Mouse (Mus musculus): Measurements from ENCODE around the gene Il18rap. TPM values are rescaled to one million over a fixed set of nuclear protein-coding genes. Genes with fewer than 3 reads are reported as not detected.

Gene Il18rap
- total RNA-seq (2021), result under 1 TPM in 1 of 2 experiments, not detected in 1; 0.05 TPM

- DNase-seq (ENCODE audit: low spot score), result no peak
- intact Hi-C loops (cut with DNase I), result no loop called here
These were observed at the start of gene Il18rap for GRCm38 (mm10) chr1:40514851-40515585. TSS of gene Il18rap (plus strand) at chr1:40515362.

- intact Hi-C loops (cut with DNase I), result no loop called here
- no peak for DNase-seq (ENCODE audit: low spot score)
These were observed 49.4 kb upstream of the Il18rap start, which contains the start of gene Il18r1 for GRCm38 (mm10) chr1:40465477-40466430. TSS of gene Il18r1 (plus strand) at chr1:40465552.

- intact Hi-C loops (cut with DNase I), result no loop called here
- no peak for DNase-seq (ENCODE audit: low spot score)
These were observed 47.9 kb upstream of the Il18rap start for GRCm38 (mm10) chr1:40467306-40467705.

- no peak for DNase-seq (ENCODE audit: low spot score)
- intact Hi-C loops (cut with DNase I), result no loop called here
These were observed 46.4 kb upstream of the Il18rap start for GRCm38 (mm10) chr1:40468805-40469204.

- intact Hi-C loops (cut with DNase I), result no loop called here
- DNase-seq (ENCODE audit: low spot score), result no peak
These were observed 45.3 kb upstream of the Il18rap start for GRCm38 (mm10) chr1:40469900-40470299.

GRCm38 (mm10) chr1:40472401-40472800, 42.8 kb upstream of the Il18rap start:
- DNase-seq (ENCODE audit: low spot score), result no peak
- intact Hi-C loops (cut with DNase I), result no loop called here

GRCm38 (mm10) chr1:40473640-40474039, 41.5 kb upstream of the Il18rap start:
- intact Hi-C loops (cut with DNase I), result no loop called here
- DNase-seq (ENCODE audit: low spot score), result no peak

- intact Hi-C loops (cut with DNase I), result no loop called here
- no peak for DNase-seq (ENCODE audit: low spot score)
These were observed 40.8 kb upstream of the Il18rap start for GRCm38 (mm10) chr1:40474336-40474735.

GRCm38 (mm10) chr1:40475697-40476096, 39.5 kb upstream of the Il18rap start:
- intact Hi-C loops (cut with DNase I), result no loop called here
- DNase-seq (ENCODE audit: low spot score), result no peak

GRCm38 (mm10) chr1:40476756-40477155, 38.4 kb upstream of the Il18rap start:
- no peak for DNase-seq (ENCODE audit: low spot score)
- intact Hi-C loops (cut with DNase I), result no loop called here

- DNase-seq (ENCODE audit: low spot score), result no peak
- intact Hi-C loops (cut with DNase I), result no loop called here
These were observed 35.6 kb upstream of the Il18rap start for GRCm38 (mm10) chr1:40479505-40479923.

- no peak for DNase-seq (ENCODE audit: low spot score)
- intact Hi-C loops (cut with DNase I), result no loop called here
These were observed 20.6 kb upstream of the Il18rap start for GRCm38 (mm10) chr1:40494594-40494993.

- no peak for DNase-seq (ENCODE audit: low spot score)
- intact Hi-C loops (cut with DNase I), result no loop called here
These were observed 15.5 kb upstream of the Il18rap start for GRCm38 (mm10) chr1:40499708-40500107.

GRCm38 (mm10) chr1:40501126-40501525, 14.0 kb upstream of the Il18rap start:
- DNase-seq (ENCODE audit: low spot score), result no peak
- intact Hi-C loops (cut with DNase I), result no loop called here

GRCm38 (mm10) chr1:40501546-40502398, 13.4 kb upstream of the Il18rap start:
- DNase-seq (ENCODE audit: low spot score), result no peak
- intact Hi-C loops (cut with DNase I), result no loop called here

- no peak for DNase-seq (ENCODE audit: low spot score)
- intact Hi-C loops (cut with DNase I), result no loop called here
These were observed 10.6 kb upstream of the Il18rap start for GRCm38 (mm10) chr1:40504548-40504947.

GRCm38 (mm10) chr1:40516364-40516763, 1.2 kb downstream of the Il18rap start:
- intact Hi-C loops (cut with DNase I), result no loop called here
- DNase-seq (ENCODE audit: low spot score), result no peak

- intact Hi-C loops (cut with DNase I), result no loop called here
- DNase-seq (ENCODE audit: low spot score), result no peak
These were observed 7.8 kb downstream of the Il18rap start for GRCm38 (mm10) chr1:40522918-40523317.

- DNase-seq (ENCODE audit: low spot score), result no peak
- intact Hi-C loops (cut with DNase I), result no loop called here
These were observed 9.0 kb downstream of the Il18rap start for GRCm38 (mm10) chr1:40523971-40524722.
